Comparison of ENCODE assay signal across 9 mouse cellular contexts in genomic region chr6:134926338-134926705, GRCm38 (mm10). TPM values are rescaled to one million over a fixed set of nuclear protein-coding genes. Genes with fewer than 3 reads are reported as not detected.
A peak's percentile ranks its signal among the peaks of the same experiment; 100 is the strongest.
DNase-seq lines count a peak whose midpoint lies in the region; ATAC-seq and TF ChIP-seq lines count a peak whose summit lies in the region.
"Had no signal": no experiment of that assay in that cellular context is flagged by ENCODE, and none has a peak within 500 bp of the region (broad histone marks: within the 10 kb centered on the region; RNA-seq: fewer than 3 reads in every experiment).

No protein-coding gene starts in this region.

- no peak for DNase-seq in spleen, adult 2 months (ENCODE audit: low read depth in 1 of 2, low spot score in 2 of 2)
- no peak for DNase-seq in spleen, adult 12 weeks (ENCODE audit: low spot score)
- no peak for DNase-seq in stomach, postnatal 0 days (ENCODE audit: low spot score)
- DNase-seq in right cerebral cortex, adult 2 months (ENCODE audit: low spot score in 2 of 2), result no peak
- no peak for DNase-seq in gastrocnemius, postnatal 25 days

- no peak for TF ChIP-seq CTCF in spleen, adult 2 months (IDR thresholded peaks at IDR 0.05; ENCODE audit: extremely low read depth, insufficient read depth, insufficient read length, insufficient replicate concordance)
- no peak for TF ChIP-seq CTCF in stomach, postnatal 0 days (IDR thresholded peaks at IDR 0.05; ENCODE audit: low read depth)

- H3K4me2 ChIP-seq in liver, embryonic 12.5 days, result peak overlapping the region; percentile 96
- peak overlapping the region; percentile 95 for H3K4me2 ChIP-seq in stomach, postnatal 0 days (replicated peaks; ENCODE audit: low read depth)

- TF ChIP-seq EP300 in stomach, postnatal 0 days (optimal IDR thresholded peaks at IDR 0.05), result no peak

- peaks cover 62% of the 10 kb centered on the region for H3K36me3 ChIP-seq in erythroblast, embryonic 14.5 days (ENCODE audit: control insufficient read depth)
- H3K36me3 ChIP-seq in spleen, adult 2 months (ENCODE audit: control insufficient read depth, insufficient read depth, low read length), result peaks cover 13% of the 10 kb centered on the region
- peaks cover 33% of the 10 kb centered on the region for H3K36me3 ChIP-seq in liver, embryonic 12.5 days
- H3K36me3 ChIP-seq in stomach, postnatal 0 days (ENCODE audit: control insufficient read depth, insufficient read depth, low read length), result no peaks in the 10 kb centered on the region

- H3K9ac ChIP-seq in liver, embryonic 12.5 days, result peak overlapping the region; percentile 95
- peak overlapping the region; percentile 88 for H3K9ac ChIP-seq in stomach, postnatal 0 days (ENCODE audit: low read length)

- 20% methylated on average over 3 of the region's 3 CpGs for WGBS in spleen, adult 2 months
- WGBS in liver, embryonic 12.5 days (ENCODE audit: insufficient replicate concordance), result 30% methylated on average over 3 of the region's 3 CpGs
- WGBS in stomach, postnatal 0 days, result 56% methylated on average over 3 of the region's 3 CpGs

- no peak for ATAC-seq in erythroblast, adult 5-6 weeks (replicated peaks; ENCODE audit: low FRiP score, poor library complexity, severe bottlenecking)
- ATAC-seq in liver, embryonic 12.5 days, result no peak
- ATAC-seq in stomach, postnatal 0 days (ENCODE audit: low FRiP score, low TSS enrichment), result no peak

- H3K4me3 ChIP-seq in erythroblast, embryonic 14.5 days (replicated peaks), result peak overlapping the region; percentile 77
- peak overlapping the region; percentile 64 for H3K4me3 ChIP-seq in spleen, adult 2 months (ENCODE audit: extremely low read depth, insufficient read depth, insufficient read length)
- peak overlapping the region; percentile 82 for H3K4me3 ChIP-seq in liver, embryonic 12.5 days
- H3K4me3 ChIP-seq in stomach, postnatal 0 days (ENCODE audit: low read depth, low read length), result peak overlapping the region; percentile 64

- no peaks in the 10 kb centered on the region for H3K9me3 ChIP-seq in erythroblast, embryonic 14.5 days (ENCODE audit: control insufficient read depth, low read length)
- H3K9me3 ChIP-seq in liver, embryonic 12.5 days (replicated peaks), result no peaks in the 10 kb centered on the region
- no peaks in the 10 kb centered on the region for H3K9me3 ChIP-seq in stomach, postnatal 0 days (ENCODE audit: control insufficient read depth, low read length)

- peaks cover 53% of the 10 kb centered on the region for H3K4me1 ChIP-seq in erythroblast, embryonic 14.5 days (ENCODE audit: control insufficient read depth)
- H3K4me1 ChIP-seq in spleen, adult 2 months (ENCODE audit: control insufficient read depth, insufficient read depth, insufficient read length), result no peaks in the 10 kb centered on the region; the same call in 1 of the 2 replicates
- peaks cover 55% of the 10 kb centered on the region for H3K4me1 ChIP-seq in liver, embryonic 12.5 days
- H3K4me1 ChIP-seq in stomach, postnatal 0 days (replicated peaks; ENCODE audit: control insufficient read depth, insufficient read depth), result peaks cover 3% of the 10 kb centered on the region; the same call in 1 of the 2 replicates

- H3K27ac ChIP-seq in spleen, adult 2 months (ENCODE audit: insufficient read depth, low read length), result peak overlapping the region; percentile 97
- H3K27ac ChIP-seq in liver, embryonic 12.5 days, result peak overlapping the region; percentile 100
- peak overlapping the region; percentile 98 for H3K27ac ChIP-seq in stomach, postnatal 0 days (replicated peaks)

- TF ChIP-seq POLR2A in spleen, adult 2 months (IDR thresholded peaks at IDR 0.05; ENCODE audit: low read depth, low read length), result no peak

- no peaks in the 10 kb centered on the region for H3K27me3 ChIP-seq in erythroblast, embryonic 14.5 days (ENCODE audit: control insufficient read depth)
- no peaks in the 10 kb centered on the region for H3K27me3 ChIP-seq in spleen, adult 2 months (ENCODE audit: control insufficient read depth, insufficient read depth, low read length)
- H3K27me3 ChIP-seq in liver, embryonic 12.5 days (replicated peaks), result no peaks in the 10 kb centered on the region
- H3K27me3 ChIP-seq in stomach, postnatal 0 days (ENCODE audit: control insufficient read depth, insufficient read depth, low read length), result no peaks in the 10 kb centered on the region

RNA-seq across cellular contexts. Expression of gene Cdkn1b, which starts 6.1 kb away (rescaled TPM):
- 6.9 and 7.0 TPM in 2 replicates for polyA plus RNA-seq in erythroblast, embryonic 14.5 days (2012)
- 256 and 258 TPM in 2 replicates for total RNA-seq in erythroblast, adult 5-6 weeks (2015; ENCODE audit: low replicate concordance)
- 354 and 386 TPM in 2 replicates for total RNA-seq in erythroblast, adult 5-6 weeks (2017; ENCODE audit: low replicate concordance)
- polyA plus RNA-seq in spleen, adult 2 months (2012; rRNA removed), result 30.3 and 35.3 TPM in 2 replicates
- 9.5 and 9.9 TPM in 2 replicates for polyA plus RNA-seq in liver, embryonic 12.5 days (2016; fragmentation: Nextera tagmentation; extraction: Ambion mirVana)
- polyA plus RNA-seq in stomach, postnatal 0 days (2015; fragmentation: Nextera tagmentation; extraction: Ambion mirVana), result 11.7 and 14.4 TPM in 2 replicates
- 10 to 100 TPM; 33.9 to 34.0 TPM for total RNA-seq in gastrocnemius, postnatal 25 days (2021)

RNA-seq across cellular contexts. Expression of gene Gpr19, which starts 27.9 kb away (rescaled TPM):
- polyA plus RNA-seq in erythroblast, embryonic 14.5 days (2012), result 0.36 and 0.61 TPM in 2 replicates
- total RNA-seq in erythroblast, adult 5-6 weeks (2015; ENCODE audit: low replicate concordance), result 2.7 and 5.0 TPM in 2 replicates
- total RNA-seq in erythroblast, adult 5-6 weeks (2017; ENCODE audit: low replicate concordance), result 2.1 and 8.3 TPM in 2 replicates
- 6.4 and 7.0 TPM in 2 replicates for polyA plus RNA-seq in spleen, adult 2 months (2012; rRNA removed)
- 7.1 and 8.4 TPM in 2 replicates for polyA plus RNA-seq in liver, embryonic 12.5 days (2016; fragmentation: Nextera tagmentation; extraction: Ambion mirVana)
- polyA plus RNA-seq in stomach, postnatal 0 days (2015; fragmentation: Nextera tagmentation; extraction: Ambion mirVana), result 6.6 and 6.9 TPM in 2 replicates
- total RNA-seq in gastrocnemius, postnatal 25 days (2021), result 1 to 10 TPM; 3.2 to 4.0 TPM

RNA-seq across cellular contexts. Expression of gene Apold1, which starts 55.2 kb away (rescaled TPM):
- polyA plus RNA-seq in erythroblast, embryonic 14.5 days (2012), result 0.01 and 0.03 TPM in 2 replicates
- total RNA-seq in erythroblast, adult 5-6 weeks (2015; ENCODE audit: low replicate concordance), result 0.19 and 2.1 TPM in 2 replicates
- 4.9 and 6.4 TPM in 2 replicates for total RNA-seq in erythroblast, adult 5-6 weeks (2017; ENCODE audit: low replicate concordance)
- polyA plus RNA-seq in spleen, adult 2 months (2012; rRNA removed), result 1.1 TPM in 2 replicates
- 2.2 and 2.3 TPM in 2 replicates for polyA plus RNA-seq in liver, embryonic 12.5 days (2016; fragmentation: Nextera tagmentation; extraction: Ambion mirVana)
- polyA plus RNA-seq in stomach, postnatal 0 days (2015; fragmentation: Nextera tagmentation; extraction: Ambion mirVana), result 1.5 and 1.8 TPM in 2 replicates
- total RNA-seq in gastrocnemius, postnatal 25 days (2021), result 1 to 10 TPM; 1.4 to 1.9 TPM
- total RNA-seq: megakaryocyte progenitor cell, adult 5-6 weeks had no signal
